ENCODE assay signal across 8 mouse cellular contexts in genomic region chr10:111297631-111298030, GRCm38 (mm10). TPM values are rescaled to one million over a fixed set of nuclear protein-coding genes. Genes with fewer than 3 reads are reported as not detected.
A peak's percentile ranks its signal among the peaks of the same experiment; 100 is the strongest.
DNase-seq lines count a peak whose midpoint lies in the region; ATAC-seq and TF ChIP-seq lines count a peak whose summit lies in the region.

No protein-coding gene starts in this region.

- no peak for TF ChIP-seq POLR2A in heart, adult 2 months (IDR thresholded peaks at IDR 0.05; ENCODE audit: insufficient read depth, low read depth, low read length)
- no peak for TF ChIP-seq POLR2A in CH12.LX (IDR thresholded peaks at IDR 0.05; ENCODE audit: low read depth, low read length)

- no peaks in the 10 kb centered on the region for H3K27me3 ChIP-seq in heart, adult 2 months (ENCODE audit: control insufficient read depth, insufficient read depth, low read length)
- no peaks in the 10 kb centered on the region for H3K27me3 ChIP-seq in CH12.LX (replicated peaks)
- H3K27me3 ChIP-seq in forebrain, embryonic 16.5 days (replicated peaks; ENCODE audit: control insufficient read depth, insufficient read depth, low read length) = no peaks in the 10 kb centered on the region
- no peaks in the 10 kb centered on the region for H3K27me3 ChIP-seq in liver, embryonic 14.5 days (ENCODE audit: control insufficient read depth, insufficient read depth, low read length)

- H3K36me3 ChIP-seq in heart, adult 2 months (ENCODE audit: control insufficient read depth, insufficient read depth, low read length) = peaks cover 3% of the 10 kb centered on the region; the same call in 1 of the 2 replicates
- H3K36me3 ChIP-seq in CH12.LX (replicated peaks in 1 of 2; ENCODE audit: control insufficient read depth in 1 of 2, insufficient read depth in 1 of 2, low read length in 1 of 2) = peaks cover 3 to 24% of the 10 kb centered on the region in 2 experiments
- H3K36me3 ChIP-seq in forebrain, embryonic 16.5 days (ENCODE audit: control insufficient read depth, insufficient read depth) = peaks cover 4% of the 10 kb centered on the region
- H3K36me3 ChIP-seq in liver, embryonic 14.5 days (replicated peaks; ENCODE audit: control insufficient read depth, insufficient read depth, low read depth) = no peaks in the 10 kb centered on the region

- in situ Hi-C loops in CH12.LX (cut with MboI; ENCODE audit: low pct_ligation_motif_present, low pct_unique_long_range_greater_than_20kb, low sequenced_read_pairs) = no loop called here

- no peaks in the 10 kb centered on the region for H3K4me1 ChIP-seq in heart, adult 2 months (ENCODE audit: control insufficient read depth, insufficient read depth, low read length)
- peaks cover 0 to 23% of the 10 kb centered on the region in 2 experiments; a peak in 2 of 4 replicates for H3K4me1 ChIP-seq in CH12.LX (ENCODE audit: control insufficient read depth in 1 of 2, insufficient read depth in 2 of 2)
- H3K4me1 ChIP-seq in forebrain, embryonic 16.5 days (replicated peaks; ENCODE audit: control insufficient read depth, insufficient read depth, low read length) = 0 out of 2 replicates have a peak, but pooled peaks cover 4% of the 10 kb centered on the region
- peaks cover 6 to 10% of the 10 kb centered on the region in 2 experiments; a peak in 3 of 4 replicates for H3K4me1 ChIP-seq in liver, embryonic 14.5 days (replicated peaks; ENCODE audit: control insufficient read depth in 2 of 2, insufficient read depth in 2 of 2, low read length in 1 of 2)

- whole genome bisulfite sequencing in heart, adult 2 months = 26% methylated on average over 6 of the region's 6 CpGs
- WGBS in forebrain, embryonic 16.5 days = 48% methylated on average over 6 of the region's 6 CpGs
- WGBS in liver, embryonic 14.5 days (ENCODE audit: insufficient replicate concordance) = 29% methylated on average over 6 of the region's 6 CpGs

- no peak overlapping the region for H3K9ac ChIP-seq in heart, adult 2 months (ENCODE audit: low read depth, low read length)
- no peak overlapping the region; the same call in 1 of the 2 replicates for H3K9ac ChIP-seq in CH12.LX (ENCODE audit: insufficient read depth, low read depth)
- no peak overlapping the region for H3K9ac ChIP-seq in forebrain, embryonic 16.5 days (replicated peaks; ENCODE audit: low read depth, low read length)
- H3K9ac ChIP-seq in liver, embryonic 14.5 days (replicated peaks) = 0 out of 2 replicates have a peak overlapping the region, but pooled peaks have one; percentile 50

- no peaks in the 10 kb centered on the region for H3K9me3 ChIP-seq in CH12.LX (replicated peaks; ENCODE audit: low read length)
- no peaks in the 10 kb centered on the region for H3K9me3 ChIP-seq in forebrain, embryonic 16.5 days (ENCODE audit: control insufficient read depth, low read length)
- no peaks in the 10 kb centered on the region for H3K9me3 ChIP-seq in liver, embryonic 14.5 days (ENCODE audit: control insufficient read depth, low read length)

- TF ChIP-seq EP300 in heart, adult 2 months (IDR thresholded peaks at IDR 0.05; ENCODE audit: insufficient read depth, low read depth, low read length) = no peak
- no peak for TF ChIP-seq EP300 in CH12.LX (IDR thresholded peaks at IDR 0.05; ENCODE audit: low read length)
- no peak for TF ChIP-seq EP300 in liver, embryonic 14.5 days (IDR thresholded peaks at IDR 0.05; ENCODE audit: low read depth)

- no peak for DNase-seq in heart, adult 2 months
- DNase-seq in heart, adult 9 months (ENCODE audit: low spot score in 2 of 2) = no peak
- DNase-seq in CH12.LX (ENCODE audit: extremely low read depth) = no peak
- no peak for DNase-seq in liver, embryonic 14.5 days (ENCODE audit: low read depth in 3 of 3, low spot score in 3 of 3)
- DNase-seq in adrenal gland, postnatal 25 days = no peak
- no peak for DNase-seq in frontal cortex, postnatal 25 days (ENCODE audit: low spot score in 2 of 2)
- no peak for DNase-seq in embryo, embryonic 10 days (ENCODE audit: low spot score)

- no peak for TF ChIP-seq RAD21 in CH12.LX (IDR thresholded peaks at IDR 0.05; ENCODE audit: low read depth, low read length)

- H3K79me2 ChIP-seq in heart, adult 2 months (replicated peaks; ENCODE audit: control insufficient read depth, insufficient read depth, low read length) = no peaks in the 10 kb centered on the region
- H3K79me2 ChIP-seq in CH12.LX (replicated peaks; ENCODE audit: control insufficient read depth, extremely low read depth, insufficient read depth, poor library complexity, severe bottlenecking) = no peaks in the 10 kb centered on the region; the same call in 1 of the 2 replicates

- intact Hi-C loops in heart, adult 2 months (cut with DNase I) = loop anchor here (2.0 to 5.0 kb wide), 4 partner anchors 70 to 675 kb away; partner anchors contain the start of genes Krr1, Nap1l1 and Osbpl8

- ATAC-seq in forebrain, embryonic 16.5 days = no peak
- no peak for ATAC-seq in liver, embryonic 14.5 days (ENCODE audit: insufficient read depth)

- TF ChIP-seq CTCF in heart, adult 2 months (IDR thresholded peaks at IDR 0.05) = no peak
- no peak for TF ChIP-seq CTCF in CH12.LX (conservative IDR thresholded peaks at IDR 0.05 in 1 of 2, IDR thresholded peaks at IDR 0.05 in 1 of 2; ENCODE audit: low read depth in 2 of 2, low read length in 2 of 2)
- no peak for TF ChIP-seq CTCF in liver, embryonic 14.5 days (IDR thresholded peaks at IDR 0.05; ENCODE audit: low read depth)

- H3K4me3 ChIP-seq in heart, adult 2 months = peak overlapping the region; percentile 71
- peak overlapping the region in 2 of 3 experiments; percentile 48 to 76 for H3K4me3 ChIP-seq in CH12.LX (replicated peaks in 1 of 3; ENCODE audit: low read depth in 2 of 3, low read length in 2 of 3, poor library complexity in 1 of 3)
- H3K4me3 ChIP-seq in forebrain, embryonic 16.5 days (replicated peaks; ENCODE audit: low read length) = peak overlapping the region; percentile 66; the same call in 1 of the 2 replicates
- H3K4me3 ChIP-seq in liver, embryonic 14.5 days (ENCODE audit: insufficient read depth in 1 of 2, low read depth in 2 of 2, low read length in 2 of 2) = peak overlapping the region in 1 of 2 experiments; percentile 74; a peak in 2 of 4 replicates

- dilution Hi-C loops in CH12.LX (cut with MboI; ENCODE audit: extremely low pct_ligation_motif_present, extremely low pct_unique_long_range_greater_than_20kb, low sequenced_read_pairs) = no loop called here

- peak overlapping the region; percentile 69 for H3K4me2 ChIP-seq in CH12.LX (ENCODE audit: insufficient read depth, low read depth, poor library complexity, severe bottlenecking)
- H3K4me2 ChIP-seq in forebrain, embryonic 16.5 days (ENCODE audit: low read length) = peak overlapping the region; percentile 60
- peak overlapping the region; percentile 79 for H3K4me2 ChIP-seq in liver, embryonic 14.5 days (ENCODE audit: low read depth)

- no peak overlapping the region; the same call in 1 of the 2 replicates for H3K27ac ChIP-seq in heart, adult 2 months
- no peak overlapping the region for H3K27ac ChIP-seq in CH12.LX (ENCODE audit: insufficient read depth, low read depth)
- peak overlapping the region; percentile 21 for H3K27ac ChIP-seq in forebrain, embryonic 16.5 days (ENCODE audit: low read length)
- no peak overlapping the region for H3K27ac ChIP-seq in liver, embryonic 14.5 days

TF ChIP-seq in CH12.LX, 34 proteins besides CTCF, POLR2A, EP300 and RAD21:
- TF ChIP-seq SIN3A (IDR thresholded peaks at IDR 0.05; ENCODE audit: low read length) (no peak), MEF2A (IDR thresholded peaks at IDR 0.05; ENCODE audit: borderline replicate concordance, low read depth, low read length) (no peak), MYC (IDR thresholded peaks at IDR 0.05; ENCODE audit: low read depth, low read length) (no peak), PAX5 (IDR thresholded peaks at IDR 0.05; ENCODE audit: low read length) (no peak)

RNA-seq across cellular contexts. Expression of gene Bbs10, which starts 0.8 kb away (rescaled TPM):
- total RNA-seq in heart, adult 2 months (2021) = 1 to 10 TPM; 2.4 to 2.7 TPM
- 1.1 and 2.5 TPM in 2 replicates for polyA plus RNA-seq in heart, adult 2 months (2012; rRNA removed)
- total RNA-seq in CH12.LX (2012; rRNA removed) (4.1 and 4.5 TPM in 2 replicates), CH12.LX (2014; rRNA removed) (4.8 and 6.0 TPM in 2 replicates)
- 2.2 and 3.0 TPM in 2 replicates for polyA plus RNA-seq in CH12.LX (2012; ENCODE audit: insufficient read length, low read depth)
- 6.4 and 6.5 TPM in 2 replicates for polyA plus RNA-seq in forebrain, embryonic 16.5 days (2015; fragmentation: Nextera tagmentation; extraction: Ambion mirVana)
- polyA plus RNA-seq in liver, embryonic 14.5 days (2012; rRNA removed) = 0.93 and 1.4 TPM in 2 replicates
- polyA plus RNA-seq in liver, embryonic 14.5 days (2014; fragmentation: Nextera tagmentation; extraction: Ambion mirVana) = 0.98 and 1.2 TPM in 2 replicates
- 7.8 and 10.1 TPM in 2 replicates for total RNA-seq in adrenal gland, postnatal 25 days (2021)
